Mouse (Mus musculus) lung, embryonic 14.5 days (tissue): ENCODE results near the gene Tle4. TPM values are rescaled to one million over a fixed set of nuclear protein-coding genes. Genes with fewer than 3 reads are reported as not detected.

ENCODE experiments used
- ATAC-seq: fragments of 200-750 bp; cut with Nextera tagmentation; 2 replicates; pipeline ENCODE4 v1.8.0; 2017; ENCODE audit warnings: mild to moderate bottlenecking, moderate TSS enrichment, moderate library complexity; ENCODE audit not compliant: insufficient read depth
- DNase-seq: peaks from one replicate; pipeline ENCODE4 v3.0.0-alpha.2; 2015
- H3K27ac ChIP-seq: fragments of 300-500 bp; sonication (generic); 2 replicates; pipeline ENCODE4 v1.5.1; 2014; ENCODE audit warnings: low read depth, mild to moderate bottlenecking, moderate library complexity
- H3K27me3 ChIP-seq: fragments of 300-500 bp; sonication (generic); 2 replicates; pipeline ENCODE4 v1.6.1; 2014; ENCODE audit warnings: low read length, control low read depth; ENCODE audit not compliant: insufficient read depth
- H3K36me3 ChIP-seq: fragments of 300-500 bp; sonication (generic); 2 replicates; pipeline ENCODE4 v1.6.1; 2014; ENCODE audit warnings: control low read depth; ENCODE audit not compliant: insufficient read depth
- H3K4me1 ChIP-seq: fragments of 300-500 bp; sonication (generic); 2 replicates; pipeline ENCODE4 v1.6.1; 2014; ENCODE audit warnings: antibody characterized with exemption, control low read depth; ENCODE audit not compliant: insufficient read depth
- H3K4me2 ChIP-seq: fragments of 300-500 bp; sonication (generic); 2 replicates; pipeline ENCODE4 v1.6.1; 2014; ENCODE audit warnings: mild to moderate bottlenecking
- H3K4me3 ChIP-seq: fragments of 300-500 bp; sonication (generic); 2 replicates; pipeline ENCODE4 v1.5.1; 2014; ENCODE audit warnings: low read depth, low read length
- H3K9ac ChIP-seq: fragments of 300-500 bp; sonication (generic); 2 replicates; pipeline ENCODE4 v1.6.1; 2014
- H3K9me3 ChIP-seq: fragments of 300-500 bp; sonication (generic); 2 replicates; pipeline ENCODE4 v1.6.1; 2016; ENCODE audit warnings: low read depth, low read length, control low read depth
- CTCF ChIP-seq: IDR thresholded peaks from 2 replicates; pipeline ENCODE4 v1.5.1; 2016; ENCODE audit warnings: antibody characterized with exemption, low read depth
- WGBS: fragments of 180-500 bp; shearing (Covaris S2); extraction: QIAGEN DNeasy Blood & Tissue Kit; methylation state at CpG from one replicate; pipeline ENCODE4 v1.1.7; 2014; 5-methylcytosine and 5-hydroxymethylcytosine counted together
- polyA plus RNA-seq: library from polyadenylated mRNA; unstranded; fragments of >200 nt; fragmentation: Nextera tagmentation; extraction: Ambion mirVana; gene quantifications from 2 replicates; pipeline ENCODE4 v1.2.1, GENCODE M21; 2014

The Tle4 gene
- polyA plus RNA-seq, 1 experiment from 2014 or later, result 16.9 TPM

DNA sequence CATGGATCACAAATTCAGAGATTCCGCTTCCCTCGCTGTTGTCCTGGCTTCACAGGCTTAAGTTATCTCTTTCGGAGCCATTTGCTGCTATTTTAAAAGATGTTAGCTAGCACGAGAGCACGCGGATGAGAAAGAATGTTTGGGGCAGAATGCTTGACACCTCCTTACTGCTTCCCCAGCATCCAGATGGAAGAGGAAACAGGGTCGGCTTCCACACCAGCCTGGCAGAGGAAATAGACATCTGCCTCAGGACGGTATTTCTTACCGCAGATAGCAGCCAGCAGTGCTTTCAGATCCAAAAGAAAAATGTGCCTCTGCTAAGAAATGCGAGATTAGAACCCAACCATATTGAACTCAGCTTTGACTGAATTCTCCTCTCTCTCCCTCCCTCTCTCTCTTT is 191.2 kb downstream of the Tle4 start:
- no peak for ATAC-seq
- DNase-seq, result peak; percentile 23
- Histone ChIP-seq H3K27ac (no peak overlapping the region), H3K4me3 (no peak overlapping the region), H3K9me3 (no peaks in the 10 kb centered on the region), H3K36me3 (no peaks in the 10 kb centered on the region), H3K27me3 (no peaks in the 10 kb centered on the region), H3K4me1 (no peaks in the 10 kb centered on the region), H3K9ac (no peak overlapping the region), H3K4me2 (no peak overlapping the region)
- no peak for TF ChIP-seq CTCF
- 33% methylated on average over 10 of the region's 10 CpGs for WGBS
